Mouse (Mus musculus) frontal cortex, adult (tissue): Measurements from ENCODE around the gene Car14.
A peak's percentile ranks its signal among the peaks of the same experiment; 100 is the strongest.
"Not testable (repeated sequence)": the region's sequence is repeated elsewhere in the genome, so short reads cannot be mapped to it uniquely, and the experiment has no call there.

ENCODE experiments used
- ATAC-seq: cut with Nextera tagmentation; 2 replicates; pipeline ENCODE4 v1.9.2; 2017; ENCODE audit warnings: mild to moderate bottlenecking, moderate library complexity, mixed read lengths; ENCODE audit not compliant: low TSS enrichment

Gene Car14

DNA sequence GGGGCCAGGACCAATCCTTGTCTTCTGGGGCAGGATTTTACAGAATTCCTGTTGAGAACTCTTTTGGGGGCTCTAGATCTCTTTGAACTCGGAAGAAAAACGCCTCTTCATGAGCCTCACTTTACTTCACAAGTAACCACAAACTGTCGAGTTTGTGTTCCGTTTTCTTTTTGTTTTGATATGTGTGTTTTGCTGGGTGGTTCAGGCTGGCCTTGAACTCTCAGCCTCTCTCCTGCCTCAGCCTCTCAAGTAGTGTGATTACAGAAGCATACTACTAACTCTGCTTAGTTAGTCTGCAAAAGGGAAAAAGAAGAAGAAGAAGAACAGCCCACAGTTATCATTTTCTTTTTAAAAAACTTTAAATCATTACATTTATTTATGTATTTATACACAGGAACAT lies 19.7 kb upstream of the Car14 start:
- no peak for ATAC-seq

DNA sequence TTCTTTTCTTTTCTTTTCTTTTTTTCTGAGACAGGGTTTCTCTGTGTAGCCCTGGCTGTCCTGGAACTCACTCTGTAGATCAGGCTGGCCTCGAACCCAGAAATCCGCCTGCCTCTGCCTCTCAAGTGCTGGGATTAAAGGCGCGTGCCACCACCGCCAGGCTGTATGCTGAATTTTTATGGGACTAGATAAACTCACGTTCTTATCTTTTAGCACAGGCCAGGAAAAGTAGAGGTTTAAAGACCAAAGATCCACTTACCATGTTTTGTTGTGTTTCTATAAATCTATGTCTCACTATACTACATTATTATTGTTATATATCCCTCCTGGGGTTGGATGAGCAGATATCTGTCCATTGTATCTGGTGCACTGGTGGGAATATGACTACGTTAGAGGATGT lies 18.9 kb upstream of the Car14 start:
- ATAC-seq = not testable (repeated sequence)

DNA sequence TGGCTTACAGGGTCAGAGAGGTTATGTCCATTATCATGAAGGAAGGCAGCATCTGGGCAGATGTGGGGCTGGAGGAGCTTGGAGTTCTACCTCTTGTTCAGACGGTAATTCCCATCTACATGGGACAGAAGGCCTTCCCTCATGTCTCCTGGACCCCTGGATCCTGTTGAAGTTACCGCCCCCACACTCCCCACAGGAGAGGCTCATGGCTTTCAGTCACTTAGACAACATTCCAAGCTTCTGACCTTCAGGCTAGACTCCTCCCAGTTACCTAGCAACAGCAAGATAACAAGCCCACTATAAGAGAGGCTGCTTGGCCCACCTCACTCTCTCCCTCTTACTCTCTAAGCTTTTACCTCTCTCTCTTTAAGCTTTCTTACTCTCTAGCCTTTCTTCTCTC lies 16.0 kb upstream of the Car14 start:
- not testable (repeated sequence) for ATAC-seq

DNA sequence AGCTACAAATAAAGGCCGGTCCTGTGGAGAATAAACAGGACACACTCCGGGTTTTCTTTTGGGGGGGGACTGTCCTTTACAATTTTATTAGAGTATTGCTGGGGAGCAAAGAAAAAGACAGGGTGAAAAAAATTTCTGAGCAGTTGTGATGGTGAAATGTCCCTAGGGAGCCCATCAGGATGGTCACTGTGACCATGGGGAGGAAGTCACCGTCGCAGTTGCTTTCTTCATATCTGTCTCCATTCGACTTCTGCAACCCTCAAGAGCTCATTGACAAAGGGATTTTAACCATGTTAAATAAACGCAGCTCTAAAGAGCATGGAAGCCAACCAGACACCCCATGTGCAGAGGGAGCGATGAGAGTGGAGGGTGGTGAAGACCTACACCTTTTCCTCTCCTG lies 12.3 kb upstream of the Car14 start:
- no peak for ATAC-seq

DNA sequence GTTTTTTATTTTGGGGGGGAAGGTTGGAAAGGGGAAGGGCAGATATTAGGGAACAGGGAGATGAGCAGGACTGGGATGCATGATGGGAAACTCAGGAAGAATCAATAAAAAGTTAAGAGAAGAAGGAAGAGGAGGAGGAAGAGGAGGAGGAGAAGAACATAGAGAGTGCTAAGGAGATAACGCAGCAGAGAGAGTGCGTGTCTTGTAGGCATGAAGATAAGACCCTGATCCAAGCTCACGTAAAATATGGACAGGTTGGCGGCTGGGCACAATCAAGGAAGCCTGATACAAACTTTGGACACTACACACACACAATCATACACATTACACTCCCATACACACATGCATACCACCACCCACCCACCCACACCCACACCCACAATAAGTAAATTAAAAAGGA lies 10.2 kb upstream of the Car14 start:
- ATAC-seq = no peak

DNA sequence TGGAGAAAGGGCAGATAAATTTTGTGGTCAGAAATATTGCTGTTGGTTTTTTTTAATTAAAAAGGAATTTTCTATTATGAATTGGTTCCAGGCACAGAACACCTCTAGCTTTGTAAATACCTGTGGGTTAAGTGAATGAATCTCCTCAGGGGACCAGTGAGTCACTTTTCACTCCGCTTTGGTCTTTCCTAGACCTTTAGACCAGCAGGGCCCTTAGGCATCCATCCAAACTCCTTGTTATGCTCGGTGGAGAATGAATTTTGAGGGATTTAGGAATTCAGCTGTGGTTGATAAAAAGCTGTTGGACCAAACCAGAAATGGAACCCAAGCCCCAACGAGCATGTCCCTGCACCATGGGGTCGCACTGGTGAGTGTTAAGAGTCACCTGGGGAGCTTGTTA lies 3.1 kb upstream of the Car14 start:
- no peak for ATAC-seq

DNA sequence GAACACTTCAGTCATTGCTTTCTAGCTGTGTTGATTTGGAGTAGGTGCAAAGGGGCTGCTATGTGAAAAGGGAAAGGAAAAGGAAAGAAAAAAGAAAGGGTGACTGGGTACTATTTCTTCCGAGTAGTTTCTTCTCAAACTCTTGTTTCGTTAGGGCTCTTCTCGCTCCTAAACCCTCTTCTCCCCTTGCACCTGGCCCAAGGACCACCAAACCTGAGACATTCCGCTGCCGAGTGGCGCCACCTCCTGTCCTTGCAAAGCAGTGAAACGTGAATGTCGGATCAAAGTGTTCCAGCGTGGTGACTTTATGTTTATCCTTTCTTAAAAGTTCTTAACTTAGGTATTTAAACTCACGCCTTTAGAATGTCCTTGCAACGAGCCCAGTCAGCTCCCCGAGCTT lies 2.4 kb upstream of the Car14 start:
- ATAC-seq = no peak

DNA sequence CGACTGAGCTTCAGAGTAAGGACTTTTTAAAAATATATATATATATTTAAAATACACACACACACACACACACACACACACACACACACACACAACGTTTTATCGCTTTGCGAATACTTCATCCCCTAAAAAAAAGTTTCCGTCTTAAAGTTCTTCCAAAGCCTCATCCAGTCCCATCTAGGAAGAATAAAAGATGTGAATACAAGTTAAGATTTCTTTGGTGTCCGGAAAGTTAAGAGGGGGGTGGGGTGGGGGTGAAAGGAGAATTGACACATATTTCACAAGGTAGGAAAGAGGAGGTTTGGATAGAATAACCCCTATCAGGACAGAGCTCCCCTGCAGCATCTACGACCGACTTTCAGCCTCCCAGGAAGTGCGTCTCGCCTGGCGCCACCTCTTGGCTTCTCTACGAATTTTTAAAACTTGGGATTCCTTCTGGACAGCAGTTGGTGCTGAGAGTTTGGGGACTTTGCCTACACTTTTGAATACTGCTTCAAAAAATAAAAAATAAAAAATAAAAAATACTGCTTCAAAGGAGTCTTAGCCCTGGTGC lies 1.5 kb upstream of the Car14 start:
- peak; percentile 53; the same call in 1 of the 2 replicates for ATAC-seq

DNA sequence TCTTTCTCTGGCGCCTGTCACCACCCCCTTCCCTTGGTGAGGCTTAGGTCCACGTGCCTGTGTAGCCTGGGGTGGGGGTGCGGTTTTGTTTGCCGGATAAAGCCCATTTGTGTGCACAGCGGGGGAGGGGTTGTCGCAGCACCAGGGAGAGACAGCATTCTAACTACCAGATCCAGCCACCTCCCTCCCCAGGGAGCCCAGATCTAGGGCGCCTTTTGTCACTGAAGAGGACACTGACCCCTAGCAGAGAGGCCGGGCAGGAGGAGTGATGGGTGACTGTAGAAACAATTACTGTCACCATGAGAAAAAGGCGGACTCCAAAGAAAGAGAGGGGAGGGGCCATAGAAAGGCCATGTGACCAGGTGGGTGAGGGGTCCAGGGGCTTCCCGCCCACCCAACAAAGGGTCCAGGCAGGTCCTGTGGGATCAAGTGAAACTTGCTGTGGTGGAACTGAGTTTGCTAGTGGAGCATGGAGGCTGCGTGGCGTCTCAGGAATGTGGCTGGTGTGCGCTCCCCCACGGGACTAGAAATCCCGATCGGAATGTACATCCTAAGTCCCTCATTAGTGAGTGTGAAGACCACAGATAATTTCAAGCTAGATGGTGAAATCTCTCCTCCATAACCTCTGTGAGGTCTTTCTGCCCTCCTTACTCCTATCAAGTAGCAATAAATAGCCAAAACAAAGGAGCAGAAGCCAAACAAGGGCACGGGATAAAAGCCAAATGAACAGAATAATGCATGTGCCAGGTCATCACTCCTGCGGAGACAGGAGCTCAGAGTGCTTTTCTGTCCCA lies 852 bp upstream of the Car14 start:
- ATAC-seq = peak; percentile 59

DNA sequence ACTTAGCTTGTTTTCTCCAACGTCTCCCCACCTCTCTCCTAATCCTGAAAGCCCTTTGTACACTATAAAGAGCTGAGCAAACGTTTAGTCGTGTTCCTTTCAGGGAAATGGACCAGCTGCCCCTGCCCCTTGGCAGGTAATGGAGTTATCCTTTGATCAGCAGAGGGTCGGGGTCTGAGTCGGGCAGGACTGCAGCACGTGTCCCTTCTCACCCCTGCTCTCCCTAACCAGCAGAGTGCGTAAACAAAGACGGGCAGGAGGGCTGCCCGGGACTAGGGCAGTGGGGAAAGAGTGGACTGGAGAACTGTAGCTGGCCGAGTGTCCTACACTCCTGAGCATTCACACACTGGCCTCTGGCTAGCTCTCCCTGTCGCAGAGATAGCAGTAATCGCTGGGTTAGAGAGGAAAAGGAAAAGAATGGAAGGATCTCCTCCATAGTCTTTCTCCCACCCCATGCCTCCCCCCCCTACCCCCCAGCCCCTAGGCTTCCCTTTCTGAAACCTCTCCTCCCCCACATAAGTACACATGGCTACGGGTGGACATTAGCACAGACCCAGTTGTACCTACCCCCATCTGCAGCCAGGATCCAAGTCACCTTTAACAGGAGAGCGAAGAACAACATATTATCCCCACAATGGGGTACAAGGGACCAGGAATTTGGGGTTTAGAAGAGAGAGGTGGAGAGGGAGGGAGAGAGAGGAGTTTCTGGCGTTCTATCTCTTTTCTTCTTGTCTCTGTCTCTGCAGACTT lies 563 bp downstream of the Car14 start:
- ATAC-seq = no peak

DNA sequence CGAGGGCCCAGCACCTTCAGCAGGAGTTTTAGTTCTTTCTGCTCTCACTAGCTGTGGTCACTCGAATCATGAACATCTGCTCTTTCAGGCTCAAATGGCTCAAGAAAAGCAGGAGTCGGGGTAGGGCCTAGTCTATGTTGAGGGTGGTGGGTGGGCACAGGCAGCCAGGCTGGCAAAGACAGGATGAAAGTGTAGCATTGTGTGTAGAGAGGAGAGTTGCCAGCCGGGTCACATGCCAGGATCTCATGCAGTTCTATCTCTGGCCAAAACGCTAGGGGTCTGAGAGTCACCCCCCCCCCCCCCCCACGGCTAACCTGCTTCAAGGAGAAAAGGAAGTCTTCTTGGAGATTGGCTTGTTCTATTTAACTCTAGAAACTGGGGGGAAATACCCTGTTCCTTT lies 1.8 kb downstream of the Car14 start:
- ATAC-seq = no peak

DNA sequence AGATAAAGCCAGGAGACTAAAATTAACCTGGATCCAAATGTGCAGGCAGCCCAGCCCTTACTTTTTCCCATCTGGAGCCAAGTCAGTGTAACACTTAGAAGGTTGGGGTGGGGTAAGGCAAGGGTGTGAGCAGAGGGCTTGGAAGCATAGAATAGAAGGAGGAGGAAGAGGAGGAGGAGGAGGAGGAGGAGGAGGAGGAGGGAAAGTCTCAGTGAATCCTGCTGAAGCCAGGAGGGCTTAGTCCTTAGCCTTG lies 2.2 kb downstream of the Car14 start:
- ATAC-seq = no peak

DNA sequence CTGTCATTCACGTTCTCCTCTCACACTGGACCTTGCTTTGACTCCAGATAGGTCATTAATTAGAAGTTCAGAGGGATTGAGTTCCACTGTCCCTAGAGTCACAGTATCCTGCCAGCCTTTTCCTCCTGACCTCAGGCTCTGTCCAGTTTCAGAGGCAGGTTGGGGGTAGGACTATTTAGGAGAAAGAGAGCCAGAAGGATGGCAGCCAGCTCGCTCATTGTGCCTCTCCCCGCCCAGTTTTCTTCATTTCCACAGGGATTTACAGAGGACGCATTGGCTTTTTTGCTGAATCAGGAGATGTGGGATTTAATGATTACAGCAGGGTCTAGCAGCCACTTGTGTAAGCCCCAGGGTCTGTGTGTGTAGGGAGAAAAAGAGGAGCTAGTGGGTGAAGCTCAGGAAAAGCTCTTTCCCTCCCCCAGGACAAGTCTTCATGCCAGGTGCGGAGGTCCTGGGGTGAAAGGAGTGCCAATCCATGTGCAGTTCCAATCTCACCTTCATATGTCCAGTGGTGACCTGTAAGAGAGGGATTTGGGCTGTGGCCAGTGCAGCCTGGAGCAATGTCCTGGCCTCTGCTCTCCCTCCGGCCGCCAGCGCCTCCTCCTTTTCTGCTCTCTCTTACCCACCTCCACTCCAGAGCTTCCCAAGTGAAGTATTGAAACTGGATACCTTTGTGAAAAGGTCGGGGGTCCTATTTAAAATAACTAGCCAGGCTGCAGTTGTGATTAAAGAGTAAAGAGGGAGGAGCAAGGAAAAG lies 2.7 kb downstream of the Car14 start:
- ATAC-seq = no peak

DNA sequence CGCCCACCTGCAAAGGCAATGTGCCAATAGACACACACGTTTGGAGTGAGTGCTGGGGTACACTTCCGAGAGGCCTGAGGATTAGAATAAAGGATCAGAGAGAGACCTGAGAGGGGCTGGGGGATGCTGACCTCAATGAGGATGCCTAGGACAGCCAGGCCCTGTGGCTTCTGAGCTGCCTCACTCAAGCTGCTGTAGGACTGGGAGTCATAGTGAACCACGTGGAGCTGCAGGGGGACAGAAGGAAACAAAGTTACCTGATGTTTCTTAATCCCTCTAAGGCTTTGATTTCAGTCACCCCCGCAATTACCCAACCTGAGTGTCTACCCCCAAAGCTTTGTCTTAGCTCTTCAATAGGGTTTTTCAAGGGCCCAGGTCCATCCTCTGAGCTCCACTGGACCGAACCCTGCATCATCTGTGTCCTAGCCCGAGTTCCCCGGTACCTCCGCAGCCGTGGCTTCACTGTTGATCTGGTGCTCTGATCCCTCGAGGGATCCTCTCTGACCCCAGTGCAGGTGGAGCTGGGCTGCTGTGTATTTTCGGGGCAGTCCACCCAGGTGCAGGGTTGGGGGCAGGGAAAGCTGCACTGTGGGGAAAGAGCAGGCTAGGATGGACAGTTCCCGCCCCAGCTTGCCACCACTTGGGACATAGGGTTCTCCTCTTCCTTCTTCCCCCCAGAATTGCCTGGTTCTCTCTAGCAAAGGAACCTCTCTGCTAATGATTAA lies 4.5 kb downstream of the Car14 start:
- no peak for ATAC-seq

DNA sequence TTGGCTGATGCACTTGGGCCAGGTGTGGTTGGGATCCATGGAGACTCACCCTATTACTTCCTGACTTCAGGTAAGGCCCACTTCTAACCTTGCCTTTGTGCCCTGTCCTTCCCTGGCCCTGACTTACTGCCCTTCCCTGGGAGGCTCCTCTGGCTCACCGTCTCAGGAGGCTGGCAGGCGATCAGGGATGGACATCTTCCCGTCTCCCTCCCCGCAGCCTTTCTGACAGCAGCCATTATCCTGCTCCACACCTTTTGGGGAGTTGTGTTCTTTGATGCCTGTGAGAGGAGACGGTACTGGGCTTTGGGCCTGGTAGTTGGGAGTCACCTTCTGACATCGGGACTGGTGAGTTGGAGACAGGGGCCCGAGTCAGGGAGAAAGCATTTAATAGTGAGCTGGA lies 9.0 kb downstream of the Car14 start:
- ATAC-seq = not testable (repeated sequence)

DNA sequence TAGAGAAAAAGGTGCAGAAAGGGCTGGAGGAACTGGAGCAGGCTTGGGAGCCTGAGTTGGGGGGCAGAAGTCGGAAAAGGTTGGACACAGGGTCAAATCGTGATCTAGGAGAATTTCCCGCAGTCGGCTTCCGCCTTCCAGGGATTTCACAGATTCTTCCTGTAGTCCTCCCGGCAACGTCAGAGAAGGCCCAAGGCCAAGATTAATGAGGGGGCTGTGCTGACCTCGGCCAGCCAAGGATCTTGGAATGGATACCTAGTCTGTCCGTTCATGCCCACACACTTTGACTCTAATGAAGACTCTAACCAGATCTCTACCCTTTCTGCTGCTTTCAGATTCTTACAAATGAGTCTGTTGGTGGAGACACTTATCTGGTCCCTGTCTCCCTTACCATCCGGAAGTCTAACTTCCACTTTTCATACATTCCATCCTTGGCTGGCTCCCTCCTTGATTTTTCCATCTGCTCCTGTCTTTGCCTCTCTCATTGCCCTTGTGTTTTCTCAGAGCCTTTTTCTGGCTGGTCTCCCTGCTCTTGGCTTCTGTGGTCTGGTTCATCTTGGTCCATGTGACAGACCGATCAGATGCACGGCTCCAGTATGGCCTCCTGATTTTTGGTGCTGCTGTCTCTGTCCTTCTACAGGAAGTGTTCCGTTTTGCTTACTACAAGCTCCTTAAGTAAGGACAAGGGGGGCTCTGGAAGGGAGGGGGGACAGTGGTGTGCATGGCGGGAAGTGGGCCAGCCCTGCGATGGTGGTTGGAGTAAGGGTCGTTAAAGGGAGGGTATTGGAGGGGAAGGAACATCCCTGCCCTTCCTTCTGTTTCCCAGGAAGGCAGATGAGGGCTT lies 10.0 kb downstream of the Car14 start:
- no peak for ATAC-seq

DNA sequence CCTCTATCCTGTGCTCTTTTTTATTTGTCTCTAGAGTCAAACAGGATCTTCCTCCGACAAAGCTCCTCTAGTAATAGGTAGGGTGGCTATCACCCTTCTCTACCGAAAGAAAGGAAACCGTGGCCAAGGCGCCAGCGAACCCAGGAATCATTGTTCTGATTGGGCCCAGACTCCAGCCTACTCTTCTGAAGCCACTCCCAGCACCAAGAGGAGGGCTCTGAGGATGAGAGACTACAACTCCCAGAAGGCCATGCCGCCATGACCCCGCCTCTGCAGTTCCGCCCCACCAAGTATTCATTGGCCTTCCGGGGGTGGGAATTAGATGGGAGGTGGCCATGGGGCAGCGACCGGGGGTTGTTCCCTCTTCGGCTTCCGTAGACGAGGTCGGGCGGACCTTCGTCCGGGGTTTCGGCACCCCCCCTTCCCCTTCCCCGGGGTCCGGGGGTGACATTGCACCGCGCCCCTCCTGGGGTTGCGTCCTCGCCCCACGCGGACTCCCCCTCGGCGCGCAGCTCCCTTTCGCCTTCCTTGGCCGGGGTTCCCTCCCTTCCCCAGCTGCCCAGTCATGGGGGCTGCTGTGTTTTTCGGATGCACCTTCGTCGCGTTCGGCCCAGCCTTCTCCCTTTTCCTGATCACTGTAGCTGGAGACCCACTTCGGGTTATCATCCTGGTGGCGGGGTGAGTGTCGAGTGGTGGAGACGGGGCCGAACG lies 10.7 kb downstream of the Car14 start, which contains the start of gene Aph1a:
Gene Aph1a, plus strand, starts transcription at position 364 of the 711 bp plus-strand sequence.
- peak; percentile 98 for ATAC-seq

DNA sequence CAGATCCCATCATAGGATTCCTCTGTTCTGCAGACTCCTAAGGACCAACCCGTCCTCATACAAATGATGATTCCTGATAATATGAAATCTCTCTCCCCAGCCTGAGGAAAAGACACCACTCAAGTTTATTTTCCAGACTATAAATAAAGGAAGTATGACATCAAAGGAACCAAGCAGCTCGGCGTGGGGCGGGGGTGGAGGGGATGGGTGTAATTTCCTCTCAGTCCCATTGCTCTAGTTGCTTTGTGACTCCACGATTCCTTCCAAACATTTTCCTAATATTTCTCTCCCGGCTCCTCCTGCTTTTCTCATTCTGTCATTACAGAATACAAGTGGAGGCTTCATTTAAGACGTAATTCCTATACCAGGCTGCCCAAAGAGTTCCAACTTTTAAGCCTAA lies 11.4 kb downstream of the Car14 start:
- ATAC-seq = 0 out of 2 replicates have a peak, but pooled peaks have one; percentile 7

DNA sequence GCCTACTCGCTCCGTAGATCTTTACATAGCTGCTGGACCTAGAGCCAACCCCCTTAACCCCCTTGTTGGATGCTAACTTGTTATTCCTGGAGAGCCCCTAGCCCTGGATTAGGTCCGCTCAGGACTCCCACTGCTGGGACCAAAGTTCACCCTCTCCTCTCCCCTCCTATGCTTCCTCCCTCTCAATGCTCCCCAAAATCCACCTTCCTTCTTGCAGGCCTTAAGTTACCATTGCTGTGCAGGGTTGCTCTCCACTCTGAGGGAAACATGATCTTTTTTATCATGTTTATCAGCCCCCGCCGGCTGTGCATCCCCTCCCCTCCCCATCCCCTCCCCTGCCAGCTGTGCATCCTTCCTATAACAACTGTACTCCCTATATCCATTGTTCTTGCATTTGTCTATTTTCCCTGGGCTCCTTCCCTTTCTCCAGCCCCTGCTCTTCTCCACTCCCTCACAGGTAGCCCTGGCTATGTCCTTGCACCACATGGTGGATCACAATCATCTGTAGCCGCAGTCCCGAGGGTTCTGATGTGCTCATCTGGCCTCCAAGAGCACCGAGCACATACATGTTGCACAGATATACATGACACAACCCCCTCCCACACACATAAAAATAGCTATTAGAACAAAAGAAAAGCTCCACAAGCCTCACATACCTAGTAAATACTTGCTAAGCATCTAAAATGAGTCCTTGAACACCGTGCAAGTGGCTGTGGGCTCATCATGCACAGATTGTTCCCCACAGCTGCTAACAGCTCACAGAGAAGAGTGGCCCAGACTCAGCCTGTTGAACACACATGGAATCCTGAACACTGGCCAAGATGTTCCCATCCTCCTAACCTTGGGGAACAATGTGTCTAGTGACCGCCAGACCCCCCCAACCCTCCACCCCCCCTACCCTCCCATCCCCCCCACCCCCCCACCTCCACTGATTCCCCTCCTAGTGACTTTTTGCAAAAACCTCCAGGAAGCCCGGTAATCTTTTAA lies 12.1 kb downstream of the Car14 start:
- no peak for ATAC-seq
